In genomic region chr8:115771060-115771459, GRCm38 (mm10) we compare ENCODE assay signal across 21 mouse cellular contexts.
DNase-seq lines count a peak whose midpoint lies in the region; ATAC-seq lines count a peak whose summit lies in the region.
"Had no signal": no experiment of that assay in that cellular context is flagged by ENCODE, and none has a peak within 500 bp of the region (broad histone marks: within the 10 kb centered on the region; RNA-seq: fewer than 3 reads in every experiment).

No protein-coding gene starts in this region.

- DNase-seq in heart, embryonic 10.5 days (ENCODE audit: low spot score), result no peak
- no peak for DNase-seq in heart, postnatal 10 days
- DNase-seq in CD4-positive helper T cell, adult 2 months (ENCODE audit: low read depth, low spot score), result peak; percentile 68
- DNase-seq in kidney, adult 11 months, result no peak
- DNase-seq in spleen, postnatal 10 days (ENCODE audit: low spot score in 2 of 2), result no peak
- DNase-seq in midbrain, embryonic 14.5 days, result no peak
- DNase-seq: cerebellum, adult 2 months; gastrocnemius, postnatal 25 days; kidney, postnatal 14 days; lung, postnatal 4 days; thymus, postnatal 36 days had no signal

- no peak overlapping the region for H3K9ac ChIP-seq in intestine, embryonic 16.5 days (ENCODE audit: low read depth, low read length)
- no peak overlapping the region for H3K9ac ChIP-seq in midbrain, embryonic 14.5 days (replicated peaks; ENCODE audit: low read length)
- H3K9ac ChIP-seq: forebrain, embryonic 12.5 days; heart, embryonic 15.5 days; hindbrain, embryonic 15.5 days; liver, embryonic 15.5 days; midbrain, embryonic 13.5 days; neural tube, embryonic 12.5 days had no signal

- peak; percentile 89 for ATAC-seq in activated CD4-positive, CD25-positive, alpha-beta regulatory T cell, adult 4 months
- ATAC-seq in intestine, embryonic 16.5 days, result peak; percentile 63
- no peak for ATAC-seq in midbrain, embryonic 14.5 days (ENCODE audit: low FRiP score, low TSS enrichment)
- ATAC-seq: midbrain, embryonic 13.5 days had no signal

- intact Hi-C loops in heart, postnatal 10 days (cut with DNase I), result no loop called here

- no peaks in the 10 kb centered on the region for H3K9me3 ChIP-seq in heart, embryonic 10.5 days
- H3K9me3 ChIP-seq in intestine, embryonic 16.5 days (ENCODE audit: control insufficient read depth, low read length), result no peaks in the 10 kb centered on the region
- H3K9me3 ChIP-seq in midbrain, embryonic 14.5 days (ENCODE audit: control insufficient read depth, low read length), result no peaks in the 10 kb centered on the region
- H3K9me3 ChIP-seq: forebrain, embryonic 12.5 days; heart, embryonic 15.5 days; hindbrain, embryonic 15.5 days; limb, embryonic 10.5 days; liver, embryonic 15.5 days; midbrain, embryonic 13.5 days; neural tube, embryonic 12.5 days had no signal

- no peak overlapping the region for H3K4me2 ChIP-seq in intestine, embryonic 16.5 days (ENCODE audit: low read depth, low read length)
- H3K4me2 ChIP-seq in midbrain, embryonic 14.5 days (ENCODE audit: low read length), result no peak overlapping the region
- H3K4me2 ChIP-seq: forebrain, embryonic 12.5 days; heart, embryonic 15.5 days; hindbrain, embryonic 15.5 days; liver, embryonic 15.5 days; midbrain, embryonic 13.5 days; neural tube, embryonic 12.5 days had no signal

- H3K27me3 ChIP-seq in heart, embryonic 10.5 days (ENCODE audit: insufficient read depth, poor library complexity, severe bottlenecking), result no peaks in the 10 kb centered on the region
- H3K27me3 ChIP-seq in intestine, embryonic 16.5 days (replicated peaks; ENCODE audit: control insufficient read depth, insufficient read depth, low read length), result no peaks in the 10 kb centered on the region
- no peaks in the 10 kb centered on the region for H3K27me3 ChIP-seq in midbrain, embryonic 14.5 days (ENCODE audit: control insufficient read depth, insufficient read depth, low read length)
- H3K27me3 ChIP-seq: forebrain, embryonic 12.5 days; heart, embryonic 15.5 days; hindbrain, embryonic 15.5 days; liver, embryonic 15.5 days; midbrain, embryonic 13.5 days; neural tube, embryonic 12.5 days had no signal

- no peak overlapping the region for H3K4me3 ChIP-seq in heart, embryonic 10.5 days
- no peak overlapping the region for H3K4me3 ChIP-seq in intestine, embryonic 16.5 days (ENCODE audit: low read length)
- H3K4me3 ChIP-seq in midbrain, embryonic 14.5 days (replicated peaks; ENCODE audit: low read depth, low read length), result no peak overlapping the region
- H3K4me3 ChIP-seq: forebrain, embryonic 12.5 days; heart, embryonic 15.5 days; hindbrain, embryonic 15.5 days; limb, embryonic 10.5 days; liver, embryonic 15.5 days; midbrain, embryonic 13.5 days; neural tube, embryonic 12.5 days had no signal

- H3K36me3 ChIP-seq in heart, embryonic 10.5 days, result no peaks in the 10 kb centered on the region
- no peaks in the 10 kb centered on the region for H3K36me3 ChIP-seq in intestine, embryonic 16.5 days (ENCODE audit: control insufficient read depth, insufficient read depth, low read length)
- H3K36me3 ChIP-seq in midbrain, embryonic 14.5 days (ENCODE audit: control insufficient read depth, insufficient read depth, low read length), result no peaks in the 10 kb centered on the region
- H3K36me3 ChIP-seq: forebrain, embryonic 12.5 days; G1E; heart, embryonic 15.5 days; hindbrain, embryonic 15.5 days; limb, embryonic 10.5 days; liver, embryonic 15.5 days; midbrain, embryonic 13.5 days; neural tube, embryonic 12.5 days had no signal

- WGBS in heart, embryonic 10.5 days, result 72% methylated on average over 7 of the region's 7 CpGs
- WGBS in intestine, embryonic 16.5 days, result 73% methylated on average over 7 of the region's 7 CpGs
- WGBS in midbrain, embryonic 14.5 days, result 88% methylated on average over 7 of the region's 7 CpGs

- 0 out of 2 replicates have a peak overlapping the region, but pooled peaks have one; percentile 19 for H3K27ac ChIP-seq in heart, embryonic 10.5 days
- H3K27ac ChIP-seq in intestine, embryonic 16.5 days (ENCODE audit: low read length), result no peak overlapping the region; the same call in 1 of the 2 replicates
- no peak overlapping the region for H3K27ac ChIP-seq in midbrain, embryonic 14.5 days (replicated peaks; ENCODE audit: low read depth, low read length)
- H3K27ac ChIP-seq: forebrain, embryonic 12.5 days; heart, embryonic 15.5 days; hindbrain, embryonic 15.5 days; limb, embryonic 10.5 days; liver, embryonic 15.5 days; midbrain, embryonic 13.5 days; neural tube, embryonic 12.5 days had no signal

- peaks cover 19% of the 10 kb centered on the region for H3K4me1 ChIP-seq in heart, embryonic 10.5 days
- peaks cover 15% of the 10 kb centered on the region for H3K4me1 ChIP-seq in intestine, embryonic 16.5 days (ENCODE audit: control insufficient read depth, insufficient read depth, low read length)
- 0 out of 2 replicates have a peak, but pooled peaks cover 6% of the 10 kb centered on the region for H3K4me1 ChIP-seq in midbrain, embryonic 14.5 days (ENCODE audit: control insufficient read depth, insufficient read depth, low read length)
- H3K4me1 ChIP-seq: liver, embryonic 15.5 days had no signal
